In the genomic region with DNA sequence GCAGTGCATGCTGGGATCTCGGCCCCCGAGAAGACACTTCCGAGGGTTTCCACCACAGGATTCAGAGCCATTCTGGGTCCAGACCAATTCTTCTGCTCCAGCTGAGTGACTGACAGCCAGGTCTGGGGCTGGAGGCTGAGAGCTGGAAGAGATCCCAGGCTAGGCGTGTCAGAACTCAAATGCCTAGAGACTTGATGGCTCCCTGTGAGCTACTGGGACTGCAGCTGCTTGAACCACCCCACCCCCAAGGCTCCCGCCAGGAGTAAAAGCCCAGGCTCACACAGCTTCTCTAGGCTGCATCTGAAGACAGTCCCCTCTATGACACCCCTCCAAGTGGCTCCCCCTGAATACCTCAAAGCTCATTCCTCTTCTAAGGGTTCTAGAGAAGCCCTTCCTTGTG, we compare ENCODE assay signal across 7 mouse cellular contexts. TPM values are rescaled to one million over a fixed set of nuclear protein-coding genes. Genes with fewer than 3 reads are reported as not detected.
DNase-seq lines count a peak whose midpoint lies in the region; ATAC-seq and TF ChIP-seq lines count a peak whose summit lies in the region.

No protein-coding gene starts in this region.

- H3K4me3 ChIP-seq in midbrain, embryonic 11.5 days (ENCODE audit: low read depth, low read length), result no peak overlapping the region
- H3K4me3 ChIP-seq in midbrain, embryonic 10.5 days, result no peak overlapping the region
- H3K4me3 ChIP-seq in hindbrain, embryonic 16.5 days (ENCODE audit: low read length), result no peak overlapping the region
- H3K4me3 ChIP-seq in left cerebral cortex, adult 2 months, result no peak overlapping the region
- no peak overlapping the region for H3K4me3 ChIP-seq in neural tube, embryonic 15.5 days (replicated peaks)

- 67% methylated on average over 5 of the region's 5 CpGs for WGBS in midbrain, embryonic 11.5 days
- 65% methylated on average over 5 of the region's 5 CpGs for WGBS in midbrain, embryonic 10.5 days
- 34% methylated on average over 5 of the region's 5 CpGs for WGBS in hindbrain, embryonic 16.5 days
- 58% methylated on average over 5 of the region's 5 CpGs for WGBS in neural tube, embryonic 15.5 days

- no peaks in the 10 kb centered on the region for H3K9me3 ChIP-seq in midbrain, embryonic 11.5 days (ENCODE audit: control insufficient read depth, low read length)
- H3K9me3 ChIP-seq in midbrain, embryonic 10.5 days (replicated peaks), result no peaks in the 10 kb centered on the region
- no peaks in the 10 kb centered on the region for H3K9me3 ChIP-seq in hindbrain, embryonic 16.5 days (ENCODE audit: control insufficient read depth, low read length)
- H3K9me3 ChIP-seq in neural tube, embryonic 15.5 days (replicated peaks), result no peaks in the 10 kb centered on the region

- no peaks in the 10 kb centered on the region for H3K36me3 ChIP-seq in midbrain, embryonic 11.5 days (ENCODE audit: control insufficient read depth, insufficient read depth, low read length)
- no peaks in the 10 kb centered on the region for H3K36me3 ChIP-seq in midbrain, embryonic 10.5 days
- no peaks in the 10 kb centered on the region for H3K36me3 ChIP-seq in hindbrain, embryonic 16.5 days (ENCODE audit: control insufficient read depth, insufficient read depth, low read length)
- no peaks in the 10 kb centered on the region for H3K36me3 ChIP-seq in neural tube, embryonic 15.5 days

- H3K4me2 ChIP-seq in midbrain, embryonic 11.5 days, result no peak overlapping the region
- no peak overlapping the region for H3K4me2 ChIP-seq in hindbrain, embryonic 16.5 days (ENCODE audit: low read length)
- no peak overlapping the region for H3K4me2 ChIP-seq in neural tube, embryonic 15.5 days

- H3K9ac ChIP-seq in midbrain, embryonic 11.5 days (ENCODE audit: low read length), result no peak overlapping the region
- no peak overlapping the region for H3K9ac ChIP-seq in hindbrain, embryonic 16.5 days (ENCODE audit: low read depth, low read length)
- H3K9ac ChIP-seq in neural tube, embryonic 15.5 days (replicated peaks), result no peak overlapping the region

- H3K27me3 ChIP-seq in midbrain, embryonic 11.5 days (ENCODE audit: control insufficient read depth, insufficient read depth, low read length), result no peaks in the 10 kb centered on the region
- H3K27me3 ChIP-seq in midbrain, embryonic 10.5 days (ENCODE audit: low read depth, poor library complexity, severe bottlenecking), result no peaks in the 10 kb centered on the region
- no peaks in the 10 kb centered on the region for H3K27me3 ChIP-seq in hindbrain, embryonic 16.5 days (replicated peaks; ENCODE audit: control insufficient read depth, insufficient read depth, low read length)
- no peaks in the 10 kb centered on the region for H3K27me3 ChIP-seq in neural tube, embryonic 15.5 days (replicated peaks)

- no peaks in the 10 kb centered on the region for H3K4me1 ChIP-seq in midbrain, embryonic 11.5 days (ENCODE audit: control insufficient read depth, insufficient read depth, low read length)
- 0 out of 2 replicates have a peak, but pooled peaks cover 4% of the 10 kb centered on the region for H3K4me1 ChIP-seq in midbrain, embryonic 10.5 days
- H3K4me1 ChIP-seq in hindbrain, embryonic 16.5 days (ENCODE audit: control insufficient read depth, insufficient read depth, low read depth, low read length), result no peaks in the 10 kb centered on the region
- no peaks in the 10 kb centered on the region for H3K4me1 ChIP-seq in neural tube, embryonic 15.5 days

- DNase-seq in midbrain, embryonic 11.5 days (ENCODE audit: low spot score, missing footprints), result peak; percentile 47
- no peak for DNase-seq in midbrain, embryonic 10.5 days (ENCODE audit: low spot score)
- peak; percentile 51 to 63 for DNase-seq in frontal cortex, postnatal 10 days (ENCODE audit: low spot score in 2 of 2)
- peak; percentile 57 to 63 for DNase-seq in left cerebral cortex, adult 2 months (ENCODE audit: extremely low spot score in 1 of 2, low spot score in 2 of 2)
- peak; percentile 81 for DNase-seq in right cerebral cortex, adult 18-20 months

- ATAC-seq in midbrain, embryonic 11.5 days (ENCODE audit: low FRiP score), result no peak
- peak; percentile 81 for ATAC-seq in hindbrain, embryonic 16.5 days
- ATAC-seq in neural tube, embryonic 15.5 days (ENCODE audit: low FRiP score), result no peak

- intact Hi-C loops in left cerebral cortex, adult 2 months (cut with DNase I), result no loop called here

- TF ChIP-seq CTCF in left cerebral cortex, adult 2 months (IDR thresholded peaks at IDR 0.05), result no peak

- H3K27ac ChIP-seq in midbrain, embryonic 11.5 days (ENCODE audit: low read depth, low read length), result no peak overlapping the region
- H3K27ac ChIP-seq in midbrain, embryonic 10.5 days (replicated peaks), result no peak overlapping the region
- H3K27ac ChIP-seq in hindbrain, embryonic 16.5 days (ENCODE audit: low read depth, low read length), result 0 out of 2 replicates have a peak overlapping the region, but pooled peaks have one; percentile 4
- H3K27ac ChIP-seq in left cerebral cortex, adult 2 months, result no peak overlapping the region
- H3K27ac ChIP-seq in neural tube, embryonic 15.5 days (replicated peaks), result no peak overlapping the region

RNA-seq across cellular contexts. Expression of a gene that starts 42.0 kb away (rescaled TPM):
- polyA plus RNA-seq in midbrain, embryonic 11.5 days (2014; fragmentation: Nextera tagmentation; extraction: Ambion mirVana), result 0.03 TPM in 1 of 2 replicates, not detected in the other
- polyA plus RNA-seq in midbrain, embryonic 10.5 days (2016; fragmentation: Nextera tagmentation; extraction: Ambion mirVana), result 0.02 and 0.04 TPM in 2 replicates
- polyA plus RNA-seq in hindbrain, embryonic 16.5 days (2015; fragmentation: Nextera tagmentation; extraction: Ambion mirVana), result 0.36 and 0.45 TPM in 2 replicates
- total RNA-seq in left cerebral cortex, adult 2 months (2021), result under 1 TPM; 0.26 to 0.29 TPM
- 0.04 and 0.14 TPM in 2 replicates for polyA plus RNA-seq in neural tube, embryonic 15.5 days (2015; fragmentation: Nextera tagmentation; extraction: Ambion mirVana)

RNA-seq across cellular contexts. Expression of a gene that starts 44.6 kb away (rescaled TPM):
- polyA plus RNA-seq in midbrain, embryonic 11.5 days (2014; fragmentation: Nextera tagmentation; extraction: Ambion mirVana), result 411 and 428 TPM in 2 replicates
- polyA plus RNA-seq in midbrain, embryonic 10.5 days (2016; fragmentation: Nextera tagmentation; extraction: Ambion mirVana), result 333 and 416 TPM in 2 replicates
- polyA plus RNA-seq in hindbrain, embryonic 16.5 days (2015; fragmentation: Nextera tagmentation; extraction: Ambion mirVana), result 616 and 724 TPM in 2 replicates
- 100 to 1,000 TPM; 177 to 202 TPM for total RNA-seq in left cerebral cortex, adult 2 months (2021)
- polyA plus RNA-seq in neural tube, embryonic 15.5 days (2015; fragmentation: Nextera tagmentation; extraction: Ambion mirVana), result 747 and 833 TPM in 2 replicates
